Mouse (Mus musculus): ENCODE measurements around the gene Fbxo47.

Gene Fbxo47

DNA sequence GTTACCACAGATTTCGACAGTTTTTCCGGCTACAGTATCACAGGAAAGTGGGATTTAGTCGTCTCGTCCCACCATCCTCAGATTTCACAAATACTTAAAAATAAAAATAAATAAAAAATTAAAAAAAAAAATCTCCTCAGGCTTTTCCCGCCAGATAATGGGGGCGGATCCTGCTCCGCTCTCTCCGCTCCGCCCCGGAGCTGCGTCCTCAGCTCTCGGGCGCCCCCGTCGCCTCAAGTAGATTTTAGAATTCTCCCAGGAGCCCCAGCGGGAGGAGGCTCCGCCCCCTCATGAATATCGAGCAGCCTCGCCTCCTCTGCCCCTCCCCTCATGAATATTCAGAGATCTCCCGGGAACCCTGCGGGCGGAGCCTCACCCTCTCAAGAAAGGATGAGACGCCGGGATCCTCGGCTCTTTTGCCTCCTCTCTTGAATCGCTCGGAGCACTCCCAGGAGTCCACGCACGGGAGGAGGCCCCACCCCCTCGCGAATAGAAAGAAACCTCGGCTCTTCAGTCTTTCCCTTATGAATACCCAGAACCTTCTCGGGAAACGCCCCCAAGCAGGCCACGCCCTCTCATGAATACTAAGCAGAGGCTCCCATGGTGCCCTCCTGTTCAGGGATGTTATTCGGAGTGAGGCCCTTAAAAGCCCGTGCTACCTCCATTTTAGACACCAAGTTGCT is at the start of gene Fbxo47:
Fbxo47 (minus strand) TSS at position 237 of the 683 bp plus-strand sequence.
- DNase-seq (ENCODE audit: low read depth): peak; percentile 97

DNA sequence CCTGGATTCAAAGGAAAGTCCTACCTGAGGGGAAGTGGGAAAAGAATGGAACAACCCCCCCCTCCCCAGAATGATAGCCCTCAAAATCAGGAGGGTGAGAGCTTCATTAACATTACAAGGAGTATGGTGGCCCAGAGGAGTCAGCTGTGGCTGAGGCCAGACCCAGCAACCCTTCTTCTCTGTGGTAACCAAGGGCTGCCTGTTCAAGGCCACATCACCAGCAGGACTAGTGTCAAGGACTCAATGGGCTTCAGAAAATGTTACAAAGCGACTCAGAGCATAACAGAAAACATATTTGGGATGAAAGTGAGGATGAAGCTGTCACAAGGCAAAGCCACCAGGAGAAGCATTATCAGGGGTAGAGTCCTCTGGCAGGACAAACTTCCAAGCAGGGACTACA is 49.6 kb upstream of the Fbxo47 start:
- no peak for DNase-seq (ENCODE audit: low read depth)

DNA sequence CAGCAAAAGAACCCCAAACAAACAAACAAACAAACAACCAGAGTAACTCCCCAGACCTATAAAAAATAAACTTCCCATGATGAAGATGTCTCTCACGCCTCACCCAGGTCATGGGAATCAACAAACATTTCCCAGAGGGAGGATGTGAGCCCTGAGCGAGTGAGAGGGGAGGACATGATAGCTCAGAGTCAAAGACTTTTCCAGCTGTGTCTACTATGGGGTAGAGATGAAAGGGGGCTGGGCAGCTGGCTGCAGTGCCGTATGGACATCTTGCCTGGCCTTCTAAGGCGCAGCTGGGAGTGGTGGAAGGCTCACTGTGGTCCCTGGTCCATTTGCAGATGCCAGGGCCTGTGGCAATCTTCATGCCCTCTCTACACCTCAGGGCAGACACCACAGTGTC is 45.0 kb upstream of the Fbxo47 start:
- no peak for DNase-seq (ENCODE audit: low read depth)

DNA sequence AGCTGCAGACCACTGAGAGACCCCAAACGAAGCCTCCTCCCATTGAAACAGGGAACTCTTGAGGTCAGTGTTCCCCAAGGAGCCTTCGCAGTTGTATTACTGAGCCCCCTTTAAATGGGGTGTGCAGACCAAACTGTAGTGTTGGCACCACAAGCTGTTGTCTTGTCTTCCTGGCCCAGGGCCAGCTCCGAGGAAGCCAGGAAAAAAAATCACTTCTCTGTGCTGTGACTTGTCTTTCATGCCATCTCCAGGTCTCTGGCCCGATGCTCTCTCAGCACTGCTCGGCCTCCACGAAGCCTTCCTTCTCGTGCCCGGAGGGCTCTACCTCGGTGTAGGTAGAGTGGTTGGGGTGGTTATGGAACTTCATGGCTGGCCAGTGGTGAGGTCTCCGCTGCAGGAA is 40.3 kb upstream of the Fbxo47 start:
- DNase-seq (ENCODE audit: low read depth): no peak

DNA sequence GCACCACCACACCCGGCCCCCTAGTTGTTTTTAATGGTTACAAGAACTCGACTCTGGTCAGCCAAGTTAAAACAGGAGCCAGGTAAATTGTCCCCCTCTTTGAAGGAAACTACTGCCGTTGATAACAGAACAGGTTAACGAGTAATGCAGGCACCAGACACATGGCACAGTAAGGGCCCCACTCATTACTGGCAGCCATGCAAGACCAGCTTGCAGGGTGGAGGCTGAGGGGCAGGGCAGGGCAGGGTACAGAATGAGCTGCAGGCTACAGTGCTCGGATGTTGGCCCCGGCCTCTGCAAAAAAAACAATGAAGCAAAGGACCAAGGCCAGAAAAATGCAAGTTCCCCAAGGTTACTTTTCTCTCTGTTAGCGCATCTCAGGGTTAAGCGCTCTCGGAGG is 39.7 kb upstream of the Fbxo47 start:
- DNase-seq (ENCODE audit: low read depth): no peak

DNA sequence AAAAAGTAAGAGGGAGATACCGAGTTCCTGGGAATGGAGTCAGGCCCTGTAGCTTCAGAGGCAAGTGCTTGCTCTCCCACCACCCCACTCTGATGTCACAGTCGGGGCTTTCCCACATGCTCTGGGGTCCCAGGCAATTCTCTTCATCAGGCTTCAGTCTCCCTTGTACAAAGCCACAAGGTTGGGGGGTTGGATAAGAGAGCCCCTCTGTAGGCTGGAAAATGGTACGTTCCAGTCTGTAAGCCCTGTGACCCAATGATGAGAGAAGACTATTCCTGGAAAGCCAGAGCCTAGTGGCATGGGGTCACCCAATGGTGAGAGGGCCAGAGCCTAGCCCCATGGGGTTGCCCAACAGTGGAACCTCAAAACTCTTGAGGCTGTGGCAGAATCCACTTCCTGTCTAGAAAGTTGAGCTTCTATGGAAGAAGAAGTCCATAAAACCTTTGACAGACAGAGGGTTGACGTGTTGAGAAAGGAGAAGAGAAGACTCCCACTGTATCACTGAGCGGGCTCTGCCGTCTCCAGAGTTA is 32.1 kb upstream of the Fbxo47 start:
- DNase-seq (ENCODE audit: low read depth): no peak

DNA sequence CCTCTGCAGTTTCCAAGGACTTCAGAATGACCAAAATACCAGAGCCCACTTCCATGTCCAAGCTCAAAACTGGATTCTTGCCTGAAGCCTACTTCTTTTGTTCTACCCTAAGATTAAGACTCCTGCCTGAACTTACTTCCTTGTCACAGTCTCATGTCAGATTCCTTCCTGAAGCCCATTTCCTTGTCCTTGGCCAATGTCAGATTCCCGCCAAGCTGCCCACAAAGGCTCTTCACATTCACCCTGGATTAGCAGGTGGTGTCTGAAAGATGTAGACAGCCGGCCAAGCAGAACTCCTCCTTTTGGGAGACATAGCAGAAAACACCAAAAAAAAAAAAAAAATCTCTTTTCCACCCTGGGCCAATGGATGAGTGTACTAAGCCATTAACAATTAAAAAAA is 31.5 kb upstream of the Fbxo47 start:
- no peak for DNase-seq (ENCODE audit: low read depth)

DNA sequence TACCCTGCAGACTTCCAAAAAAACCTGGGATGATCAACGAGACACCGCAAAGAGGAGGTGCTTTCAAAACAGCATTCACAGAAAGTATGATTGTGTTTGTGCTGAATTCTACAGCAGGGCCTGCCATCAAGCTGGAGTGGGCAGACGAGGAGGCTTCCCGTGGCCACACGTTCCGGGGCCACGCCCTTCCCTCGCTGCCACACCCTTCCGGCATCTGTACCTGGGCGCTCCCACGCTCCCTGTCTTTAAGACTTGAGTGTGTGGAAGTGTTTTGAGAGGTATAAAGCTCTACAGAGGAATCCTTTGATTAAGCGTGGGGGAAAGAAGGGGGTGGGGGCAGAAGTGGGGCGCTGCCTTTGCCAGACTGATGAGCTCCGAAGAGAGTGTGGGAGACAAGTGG is 29.2 kb upstream of the Fbxo47 start:
- DNase-seq (ENCODE audit: low read depth): no peak

DNA sequence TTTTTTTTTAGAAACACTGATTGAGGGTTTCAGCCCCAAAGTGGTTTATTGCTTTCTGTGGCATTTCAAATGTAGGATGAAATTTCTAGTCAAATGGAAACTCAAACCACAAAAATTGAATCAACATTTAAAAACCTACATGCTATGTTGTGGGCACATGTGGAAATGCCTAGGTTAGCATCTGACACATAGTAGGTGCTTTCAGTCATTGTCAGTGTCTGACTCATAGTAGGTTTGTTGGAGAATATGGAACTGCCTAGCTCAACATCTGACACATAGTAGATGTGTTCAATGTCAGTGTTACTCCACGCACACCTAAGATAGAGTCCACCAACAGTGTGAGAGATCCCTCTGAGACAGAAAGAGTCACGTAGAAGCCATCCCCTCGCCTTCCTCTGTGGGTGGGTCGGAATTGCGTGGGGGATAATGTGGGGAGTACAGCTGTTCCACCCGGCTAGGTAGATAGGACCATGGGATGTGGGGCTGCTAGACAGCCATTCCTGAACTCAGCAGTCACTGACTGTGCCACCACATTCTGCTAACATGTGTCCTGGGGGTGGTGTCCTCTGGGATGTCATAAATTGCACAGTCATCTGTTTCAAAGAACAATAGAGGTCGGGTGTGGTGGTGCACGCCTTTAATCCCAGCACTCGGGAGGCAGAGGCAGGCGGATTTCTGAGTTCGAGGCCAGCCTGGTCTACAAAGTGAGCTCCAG is 24.8 kb upstream of the Fbxo47 start:
- DNase-seq (ENCODE audit: low read depth): no peak

DNA sequence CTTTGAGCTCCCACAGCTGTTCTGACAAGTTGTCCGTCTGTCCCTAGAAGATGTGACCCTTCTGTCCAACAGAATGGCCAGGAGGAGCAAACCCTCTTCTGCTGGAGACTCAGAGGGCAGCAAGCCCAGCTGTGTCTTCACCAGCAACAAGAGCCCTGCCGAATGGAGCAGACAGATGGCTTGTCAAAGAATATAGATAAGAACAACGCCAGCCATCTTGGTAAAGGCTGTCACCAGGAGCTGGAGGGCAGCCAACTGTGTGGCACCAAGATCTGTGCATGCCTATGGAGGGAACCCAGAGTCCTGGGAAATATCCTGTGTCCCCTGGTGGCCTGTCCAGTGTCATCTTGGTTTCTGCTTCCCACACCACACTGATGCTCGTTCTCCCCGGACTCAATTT is 24.0 kb upstream of the Fbxo47 start:
- no peak for DNase-seq (ENCODE audit: low read depth)

DNA sequence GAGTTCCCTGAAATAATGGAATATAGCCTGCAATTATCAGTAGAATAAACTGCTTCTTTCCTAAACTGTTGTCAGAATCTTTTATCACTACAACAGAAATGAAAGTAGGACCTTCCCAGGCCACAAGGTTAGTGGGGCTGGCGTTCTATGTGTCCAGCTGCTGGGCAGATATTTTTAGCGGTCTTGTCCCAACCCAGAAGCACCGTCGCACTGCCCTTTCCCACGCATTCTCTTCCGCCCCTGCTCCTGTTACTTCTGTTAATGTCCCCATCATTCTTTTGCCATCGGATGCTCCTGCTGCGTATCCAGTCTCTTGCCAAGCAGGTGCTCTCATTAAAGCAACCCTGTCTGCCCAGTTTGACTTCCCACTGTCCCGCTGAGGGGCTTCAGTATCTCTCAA is 23.0 kb upstream of the Fbxo47 start:
- no peak for DNase-seq (ENCODE audit: low read depth)

DNA sequence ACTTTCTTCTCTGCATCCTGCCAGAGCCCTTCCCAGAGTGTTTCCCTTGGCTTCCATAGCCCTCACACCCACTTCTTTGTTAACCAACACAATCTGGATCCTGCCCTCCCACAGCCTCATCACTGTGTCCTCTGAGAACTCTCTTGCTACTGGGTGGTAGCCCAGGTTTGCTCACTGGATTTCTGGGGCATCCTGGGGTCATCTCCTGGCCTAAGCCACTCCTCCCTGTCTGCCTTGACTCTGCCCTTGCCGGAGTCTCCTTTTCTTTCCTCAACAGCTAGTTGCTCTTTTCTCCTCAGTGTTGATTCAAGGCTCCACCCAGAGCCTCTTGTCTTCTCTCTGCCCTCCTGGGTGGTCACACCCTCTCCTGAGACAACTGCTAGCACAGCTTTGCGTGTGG is 22.0 kb upstream of the Fbxo47 start:
- no peak for DNase-seq (ENCODE audit: low read depth)

DNA sequence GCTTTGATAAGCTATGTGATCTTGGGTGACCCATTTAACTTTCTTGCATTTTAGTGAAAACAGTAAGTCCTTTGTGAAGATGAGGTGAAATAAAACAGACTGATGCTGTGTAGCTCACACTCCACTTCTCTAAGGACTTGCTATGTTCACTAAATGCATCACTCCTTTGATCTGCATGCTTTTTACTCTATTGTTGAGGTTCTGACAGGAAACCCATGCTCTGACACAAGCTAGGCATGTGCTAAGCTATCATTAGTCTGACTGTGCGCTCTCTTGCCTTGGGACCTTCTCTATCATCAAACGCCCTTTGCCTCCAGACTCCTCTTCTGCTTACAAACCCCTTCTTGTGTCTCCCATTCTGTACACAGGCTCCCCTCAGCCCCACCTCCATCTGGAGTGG is 21.6 kb upstream of the Fbxo47 start:
- DNase-seq (ENCODE audit: low read depth): no peak

DNA sequence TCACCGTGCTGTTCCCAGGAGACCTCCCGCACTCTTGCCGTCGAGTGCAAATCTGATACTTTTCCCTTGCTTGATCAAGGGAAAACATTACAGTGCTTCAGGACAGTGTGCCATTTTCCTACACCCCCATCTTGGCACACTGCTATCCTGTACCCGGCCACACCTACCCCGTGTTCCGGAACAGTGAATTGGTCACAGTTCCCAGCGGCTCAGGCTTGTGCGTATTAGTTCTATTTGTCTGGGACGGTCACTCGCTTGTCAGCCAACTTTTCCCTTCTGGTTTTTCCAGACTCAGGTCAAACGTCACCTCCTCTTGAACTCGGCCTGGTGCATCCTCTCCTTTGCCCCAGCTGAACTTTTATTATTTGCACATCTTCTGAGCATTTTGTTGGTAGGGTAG is 20.8 kb upstream of the Fbxo47 start:
- DNase-seq (ENCODE audit: low read depth): no peak

DNA sequence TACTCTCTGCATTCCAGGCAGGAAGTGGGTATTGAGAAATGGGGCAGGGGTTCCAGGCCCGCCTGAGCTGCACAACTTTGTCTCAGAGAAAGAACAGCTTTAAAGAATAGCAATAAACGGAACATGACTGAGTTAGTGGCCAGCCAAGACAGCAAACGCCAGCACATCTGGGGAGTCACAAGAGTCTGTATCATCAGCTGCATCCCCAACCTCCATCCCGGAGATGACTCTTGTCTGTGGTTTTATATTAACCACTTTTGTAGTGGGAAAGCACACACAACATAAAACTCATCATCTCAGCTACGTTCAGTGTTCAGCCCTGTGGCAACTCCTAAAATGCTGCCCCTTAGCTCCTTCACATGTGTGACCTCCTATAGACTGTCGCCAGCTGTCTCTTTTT is 17.9 kb upstream of the Fbxo47 start:
- no peak for DNase-seq (ENCODE audit: low read depth)

DNA sequence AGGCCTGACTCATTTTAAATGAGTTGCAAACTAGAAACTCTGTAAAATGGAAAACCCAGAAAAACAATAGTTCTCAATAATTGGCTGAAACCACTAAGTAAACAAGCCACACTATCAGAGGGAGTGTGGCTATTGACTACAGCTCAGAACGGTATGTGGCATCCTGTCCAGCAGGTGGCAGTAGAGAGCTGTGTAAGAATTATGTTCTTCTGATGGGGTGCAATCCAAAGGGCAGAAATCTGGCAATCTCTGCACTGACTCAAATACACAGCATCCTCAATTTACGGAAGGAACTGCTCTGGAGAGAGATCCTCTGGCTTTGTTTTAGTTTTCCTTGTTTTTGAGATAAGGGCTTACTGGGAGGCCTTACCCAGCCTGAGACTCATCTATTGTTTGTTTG is 15.9 kb upstream of the Fbxo47 start:
- peak; percentile 77 for DNase-seq (ENCODE audit: low read depth)

DNA sequence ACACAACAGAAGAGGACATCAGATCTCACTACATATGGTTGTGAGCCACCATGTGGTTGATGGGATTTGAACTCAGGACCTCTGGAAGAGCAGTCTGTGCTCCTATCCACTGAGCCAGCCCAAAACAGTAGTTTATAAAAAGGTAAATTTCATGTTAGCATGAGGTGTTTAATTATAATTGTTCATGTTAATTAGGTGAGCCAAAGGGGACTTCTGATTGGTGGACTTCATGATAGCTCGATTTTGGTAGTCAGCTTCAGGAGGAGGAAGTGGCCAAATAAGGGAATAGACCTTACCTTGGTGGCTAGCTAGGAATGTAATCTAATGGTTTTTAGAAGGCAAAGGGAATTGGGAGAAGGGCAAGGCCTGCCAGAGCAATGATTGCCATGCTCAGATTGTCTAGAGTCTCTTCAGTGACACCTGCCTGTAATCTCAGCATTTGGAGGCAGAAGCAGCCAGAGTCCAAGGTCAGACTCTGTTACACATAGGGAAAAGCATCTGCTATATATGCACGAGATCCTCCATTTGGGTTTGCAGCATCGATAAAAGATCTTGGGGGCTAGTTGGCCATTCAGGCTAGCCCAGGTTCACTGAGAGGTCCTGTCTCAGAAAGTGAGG is 13.7 kb upstream of the Fbxo47 start:
- no peak for DNase-seq (ENCODE audit: low read depth)

DNA sequence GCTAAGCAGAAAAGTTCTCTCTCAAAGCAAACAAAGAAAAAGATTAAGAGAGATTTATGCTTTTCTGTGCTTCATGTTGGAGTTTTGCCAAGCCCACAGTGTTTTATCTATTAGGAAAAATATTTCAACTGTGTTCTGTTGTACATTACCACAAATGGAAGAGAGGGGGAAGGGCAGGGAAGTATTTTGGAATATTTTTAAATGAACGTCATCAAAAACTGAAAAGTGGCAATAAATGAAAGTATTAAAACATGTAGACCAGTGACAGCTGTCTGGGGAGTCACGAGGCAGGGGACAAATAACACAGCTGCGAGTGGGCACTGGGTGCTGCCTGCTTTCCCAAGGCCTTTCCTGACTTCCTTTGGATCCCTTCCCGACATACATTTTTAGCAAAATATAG is 12.7 kb upstream of the Fbxo47 start:
- no peak for DNase-seq (ENCODE audit: low read depth)

DNA sequence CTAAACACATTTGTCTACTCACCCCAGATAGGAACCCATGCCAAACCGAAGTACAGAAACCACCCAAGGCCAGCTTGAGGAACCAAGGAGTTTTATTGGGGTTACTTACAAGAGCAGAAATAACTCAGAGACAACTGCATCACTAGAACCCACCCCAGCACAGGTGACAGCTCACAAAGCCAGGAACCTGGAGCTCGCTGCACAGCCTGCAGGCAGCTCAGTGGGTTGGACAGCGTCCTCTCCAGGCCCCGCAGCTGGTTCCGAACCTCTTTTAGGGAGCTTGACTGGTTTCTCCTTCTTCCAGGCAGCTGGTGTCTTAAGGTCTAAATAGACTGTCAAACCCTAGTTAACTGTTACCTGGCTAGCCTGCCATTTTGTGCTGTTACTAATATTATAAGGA is 7.9 kb upstream of the Fbxo47 start:
- no peak for DNase-seq (ENCODE audit: low read depth)

DNA sequence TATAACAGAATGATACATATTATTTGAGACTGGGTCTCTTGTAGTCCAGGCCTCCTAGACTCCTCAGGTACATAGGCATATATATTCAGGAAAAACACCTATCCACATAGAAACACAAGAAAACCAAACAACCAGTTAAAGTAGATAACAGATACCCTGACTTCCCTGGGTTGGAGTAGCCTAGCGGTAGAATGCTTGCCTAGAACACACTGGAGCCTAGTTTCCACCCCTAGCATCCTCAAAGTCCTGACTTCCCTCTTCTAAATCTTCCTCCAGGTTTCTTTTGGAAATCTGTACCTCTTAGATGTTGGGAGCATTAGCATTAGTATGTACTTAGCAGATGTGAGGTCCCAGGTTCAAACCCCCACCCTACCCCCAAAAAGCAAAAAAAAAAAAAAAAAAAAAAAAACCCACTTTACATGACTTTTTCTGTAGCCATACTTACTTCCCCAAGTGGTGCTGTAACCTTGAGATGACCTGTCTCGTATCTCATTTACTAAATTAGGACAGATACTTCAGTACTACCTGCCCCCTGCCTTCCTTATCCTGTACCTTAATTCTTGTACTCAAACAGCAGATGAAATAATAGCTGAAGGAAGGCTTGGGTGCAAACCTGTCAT is 1.5 kb upstream of the Fbxo47 start:
- DNase-seq (ENCODE audit: low read depth): no peak

DNA sequence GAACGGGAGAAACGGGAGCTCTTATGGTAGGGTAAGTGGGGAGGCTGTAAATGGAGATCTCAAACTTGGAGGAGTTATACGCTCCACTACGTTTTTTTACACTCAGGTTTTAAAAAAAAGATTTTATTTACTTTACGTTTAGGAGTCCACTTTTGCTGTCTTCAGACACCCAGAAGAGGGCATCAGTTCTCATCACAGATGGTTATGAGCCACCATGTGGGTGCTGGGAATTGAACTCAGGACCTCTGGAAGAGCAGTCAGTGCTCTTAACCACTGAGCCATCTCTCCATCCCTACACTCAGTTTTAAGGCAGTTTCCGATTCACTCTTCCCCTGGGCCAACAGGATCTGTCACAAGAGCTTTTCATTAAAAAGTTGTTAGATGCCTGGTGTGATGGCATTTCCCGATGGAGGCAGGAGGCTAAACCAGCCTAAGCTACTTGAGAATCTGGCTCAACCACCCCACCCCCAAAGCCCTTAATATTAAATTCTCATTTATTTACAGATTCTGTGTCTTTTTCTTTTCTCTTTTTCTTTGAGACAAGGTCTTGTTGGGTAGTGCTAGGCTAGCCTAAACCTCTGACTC is 739 bp upstream of the Fbxo47 start:
- no peak for DNase-seq (ENCODE audit: low read depth)

DNA sequence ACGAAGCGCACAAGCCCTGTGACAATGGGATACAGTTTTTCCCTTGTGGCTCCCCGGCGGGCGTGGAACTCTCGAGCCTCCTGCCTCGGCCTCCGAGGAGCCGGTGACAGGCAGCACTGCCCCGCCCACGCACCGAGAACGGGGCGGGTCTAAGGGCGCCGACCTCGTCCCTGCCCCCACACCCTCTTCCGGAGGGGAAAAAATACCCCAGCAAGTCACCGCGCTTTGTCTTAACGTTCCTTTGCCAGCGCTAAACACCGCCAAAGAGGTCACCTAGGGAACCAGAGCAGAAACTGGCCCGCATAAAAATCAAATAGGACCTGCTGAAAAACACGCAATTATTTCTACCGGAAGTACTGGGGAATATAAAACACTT is 424 bp downstream of the Fbxo47 start:
- DNase-seq (ENCODE audit: low read depth): peak; percentile 76

DNA sequence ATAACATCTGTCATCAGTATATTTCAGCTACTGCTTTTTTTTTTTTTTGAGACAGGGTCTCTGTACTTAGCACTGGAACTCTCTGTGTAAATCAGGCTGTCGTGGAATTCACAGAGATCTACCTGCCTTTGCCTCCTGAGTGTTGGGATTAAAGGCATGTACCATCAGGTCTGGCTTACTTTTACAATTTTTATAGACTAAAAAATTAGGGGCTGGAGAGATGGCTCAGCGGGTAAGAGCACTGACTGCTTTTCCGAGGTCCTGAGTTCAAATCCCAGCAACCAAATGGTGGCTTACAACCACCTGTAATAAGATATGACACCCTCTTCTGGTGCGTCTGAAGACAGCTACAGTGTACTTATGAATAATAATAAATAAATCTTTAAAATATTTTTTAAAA is 3.6 kb downstream of the Fbxo47 start:
- DNase-seq (ENCODE audit: low read depth): no peak
